Mouse (Mus musculus) embryonic fibroblast, embryonic 13.5 days (primary cell): ENCODE results near the gene Abcb6. TPM values are rescaled to one million over a fixed set of nuclear protein-coding genes. Genes with fewer than 3 reads are reported as not detected.
A peak's percentile ranks its signal among the peaks of the same experiment; 100 is the strongest.

Experiments
- H3K27ac ChIP-seq: 2 replicates; pipeline ENCODE4 v1.5.1; 2012; ENCODE audit warnings: low read length, control low read depth, inconsistent platforms; ENCODE audit not compliant: insufficient read depth
- H3K4me1 ChIP-seq: 2 replicates; pipeline ENCODE4 v1.6.1; 2011; ENCODE audit warnings: low read length; ENCODE audit not compliant: control insufficient read depth, insufficient read depth
- H3K4me3 ChIP-seq: 2 replicates; pipeline ENCODE4 v1.5.1; 2011; ENCODE audit warnings: mild to moderate bottlenecking, control low read depth, low read length; ENCODE audit not compliant: insufficient read depth
- CTCF ChIP-seq: IDR thresholded peaks from 2 replicates; pipeline ENCODE4 v1.5.1; 2011; ENCODE audit warnings: mild to moderate bottlenecking, control low read depth, low read length, moderate library complexity, borderline replicate concordance; ENCODE audit not compliant: insufficient read depth
- POLR2A ChIP-seq: IDR thresholded peaks from 2 replicates; pipeline ENCODE4 v1.6.1; 2011; ENCODE audit warnings: low read depth, mild to moderate bottlenecking, control low read depth, low read length, moderate library complexity
- polyA plus RNA-seq: library from polyadenylated mRNA; stranded (reverse); fragments of >200 nt; gene quantifications from 2 replicates; pipeline ENCODE4 v1.2.4, GENCODE M21; 2011; ENCODE audit warnings: low read depth; ENCODE audit not compliant: missing spikeins, insufficient read length

Abcb6 gene
- polyA plus RNA-seq, 1 experiment: 13.4 TPM

- peak overlapping the region; percentile 57 for H3K4me3 ChIP-seq
- TF ChIP-seq CTCF (no peak), POLR2A (peak; percentile 52)
- 0 out of 2 replicates have a peak, but pooled peaks cover 3% of the 10 kb centered on the region for H3K4me1 ChIP-seq
- no peak overlapping the region; the same call in 1 of the 2 replicates for H3K27ac ChIP-seq
These were observed 28.9 kb upstream of the Abcb6 start for GRCm38 (mm10) chr1:75208967-75209678.

- H3K4me3 ChIP-seq: no peak overlapping the region
- no peaks in the 10 kb centered on the region for H3K4me1 ChIP-seq
- H3K27ac ChIP-seq: no peak overlapping the region
- TF ChIP-seq CTCF (no peak), POLR2A (no peak)
These were observed 21.0 kb upstream of the Abcb6 start for GRCm38 (mm10) chr1:75201236-75201635.

DNA sequence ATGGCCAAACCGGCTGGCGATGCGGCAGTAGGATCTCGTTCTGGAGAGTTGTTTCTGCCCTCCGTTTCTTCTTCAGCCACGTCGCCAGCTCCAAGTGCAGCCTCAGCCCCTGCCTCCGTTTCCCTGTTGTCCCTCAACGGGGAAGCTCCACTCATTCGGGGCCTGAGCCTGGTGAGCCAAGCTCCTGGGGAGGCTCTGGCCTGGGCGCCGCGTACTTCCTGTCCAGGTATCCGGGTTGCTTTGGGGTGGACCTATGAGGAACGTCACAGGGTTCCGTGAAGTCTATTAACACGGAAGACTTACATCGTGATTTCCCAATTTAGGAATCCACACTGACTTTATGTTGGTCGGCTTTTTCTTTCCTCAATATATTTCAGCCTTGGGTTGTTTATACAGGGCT is 12.3 kb upstream of the Abcb6 start:
- H3K4me3 ChIP-seq: peak overlapping the region; percentile 74
- H3K4me1 ChIP-seq: 0 out of 2 replicates have a peak, but pooled peaks cover 5% of the 10 kb centered on the region
- peak overlapping the region; percentile 90 for H3K27ac ChIP-seq
- no peak; the same call in none of the 2 replicates for TF ChIP-seq POLR2A
- no peak for TF ChIP-seq CTCF

DNA sequence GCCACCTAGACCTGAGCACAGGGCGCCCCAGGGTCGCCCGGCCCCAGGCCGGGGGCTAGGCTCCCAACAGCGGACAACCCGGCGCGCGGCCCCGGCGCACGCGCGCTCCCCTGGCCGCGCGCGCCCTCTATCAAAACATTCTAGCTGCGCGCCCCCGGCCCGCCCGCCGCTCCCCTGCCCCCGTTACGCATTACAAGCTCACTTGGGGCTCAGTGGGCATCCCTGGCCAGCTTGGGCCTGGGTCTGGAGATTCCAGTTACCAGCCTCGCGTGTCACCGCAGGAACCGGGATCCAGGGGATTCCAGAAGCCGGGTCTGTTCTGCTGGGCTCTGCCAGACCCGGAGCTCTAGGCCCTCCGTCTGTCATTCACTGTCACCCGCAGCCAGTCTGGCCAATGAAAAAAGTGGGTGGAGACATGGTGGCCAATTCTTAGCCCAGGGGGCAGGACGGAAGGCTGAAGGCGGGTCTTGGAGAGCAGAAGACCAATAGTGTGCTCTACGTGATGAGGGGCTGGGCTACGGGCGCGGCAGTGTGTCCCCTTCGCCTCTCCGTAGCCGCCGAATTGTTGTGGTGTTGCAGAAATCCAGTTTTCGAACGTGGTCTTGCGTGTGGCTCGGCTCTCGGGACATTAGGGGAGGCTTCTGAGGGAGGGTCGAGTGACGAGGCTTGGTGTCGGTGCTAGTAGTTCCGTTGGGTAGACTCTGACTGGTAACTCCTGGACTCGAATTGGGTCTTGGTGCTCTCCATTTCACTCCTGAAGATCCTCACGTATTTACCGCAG is 11.6 kb upstream of the Abcb6 start, which contains the start of the genes Ankzf1 and Atg9a:
Gene Ankzf1 (plus strand): TSS at position 530 of the 781 bp plus-strand sequence.
Gene Atg9a (minus strand): TSS at position 575 of the 781 bp plus-strand sequence.
- Histone ChIP-seq H3K27ac (peak within 1 kb of the TSS; percentile 90), H3K4me3 (peak within 1 kb of the TSS; percentile 78), H3K4me1 (0 out of 2 replicates have a peak, but pooled peaks cover 5% of the 10 kb centered on the region)
- peak; percentile 91 for TF ChIP-seq POLR2A
- no peak for TF ChIP-seq CTCF

GRCm38 (mm10) chr1:75191258-75191621 is 11.0 kb upstream of the Abcb6 start:
- Histone ChIP-seq H3K4me1 (0 out of 2 replicates have a peak, but pooled peaks cover 5% of the 10 kb centered on the region), H3K4me3 (peak overlapping the region; percentile 78), H3K27ac (no peak overlapping the region)
- TF ChIP-seq POLR2A (no peak), CTCF (no peak)

DNA sequence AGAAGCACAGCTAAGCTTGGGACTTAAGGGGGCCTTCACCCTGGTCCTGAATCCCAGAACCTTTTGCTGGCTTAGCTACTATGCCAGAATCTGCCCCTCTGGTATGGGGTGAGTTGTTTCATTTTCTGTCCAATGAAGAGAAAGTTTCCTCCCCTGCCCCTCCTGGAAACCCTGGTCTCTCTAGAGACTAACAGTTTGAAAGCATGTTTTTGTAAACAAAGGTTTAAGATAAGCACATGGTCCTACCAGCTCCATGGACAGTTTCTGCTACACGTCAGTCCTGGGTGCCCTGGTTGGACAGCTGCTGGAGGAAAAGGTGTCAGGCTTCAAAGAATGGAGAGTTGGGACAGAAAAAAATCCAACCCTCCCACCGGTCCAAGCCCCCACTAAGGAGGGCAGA is 10.4 kb upstream of the Abcb6 start:
- TF ChIP-seq POLR2A: no peak
- TF ChIP-seq CTCF: no peak
- Histone ChIP-seq H3K4me3 (no peak overlapping the region; the same call in 1 of the 2 replicates), H3K27ac (no peak overlapping the region), H3K4me1 (0 out of 2 replicates have a peak, but pooled peaks cover 5% of the 10 kb centered on the region)

DNA sequence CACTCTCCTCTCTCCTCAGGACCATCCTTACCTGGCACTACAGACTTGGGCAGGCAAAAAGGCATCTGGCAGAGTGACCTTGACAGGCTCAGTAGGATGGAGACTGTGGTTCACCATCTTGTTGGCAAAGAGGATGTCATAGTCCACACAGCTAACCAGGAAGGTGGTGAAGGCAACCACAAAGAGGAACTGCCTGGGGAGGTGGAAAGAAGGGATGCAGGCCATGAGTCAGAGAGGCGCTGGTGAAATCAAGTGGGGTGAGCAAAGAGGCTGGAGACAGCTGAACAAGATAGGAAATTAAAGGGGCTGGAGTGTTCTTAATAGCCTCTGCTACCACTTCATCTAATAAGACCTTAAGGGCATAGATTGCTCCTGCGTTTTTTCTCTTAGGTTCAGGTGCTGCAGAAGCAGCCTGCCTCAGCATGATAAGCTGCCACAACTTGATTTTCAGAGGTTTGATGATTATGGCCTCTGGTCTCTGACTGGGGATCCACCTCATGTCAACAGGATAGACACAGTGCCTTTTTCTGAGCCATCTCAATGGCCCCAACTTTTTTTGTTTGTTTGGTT is 7.8 kb upstream of the Abcb6 start:
- Histone ChIP-seq H3K27ac (no peak overlapping the region), H3K4me1 (0 out of 2 replicates have a peak, but pooled peaks cover under 1% of the 10 kb centered on the region), H3K4me3 (no peak overlapping the region)
- TF ChIP-seq POLR2A (no peak), CTCF (no peak)

GRCm38 (mm10) chr1:75187126-75187525 is 6.9 kb upstream of the Abcb6 start:
- Histone ChIP-seq H3K27ac (no peak overlapping the region), H3K4me3 (no peak overlapping the region), H3K4me1 (no peaks in the 10 kb centered on the region)
- no peak for TF ChIP-seq CTCF
- no peak for TF ChIP-seq POLR2A

DNA sequence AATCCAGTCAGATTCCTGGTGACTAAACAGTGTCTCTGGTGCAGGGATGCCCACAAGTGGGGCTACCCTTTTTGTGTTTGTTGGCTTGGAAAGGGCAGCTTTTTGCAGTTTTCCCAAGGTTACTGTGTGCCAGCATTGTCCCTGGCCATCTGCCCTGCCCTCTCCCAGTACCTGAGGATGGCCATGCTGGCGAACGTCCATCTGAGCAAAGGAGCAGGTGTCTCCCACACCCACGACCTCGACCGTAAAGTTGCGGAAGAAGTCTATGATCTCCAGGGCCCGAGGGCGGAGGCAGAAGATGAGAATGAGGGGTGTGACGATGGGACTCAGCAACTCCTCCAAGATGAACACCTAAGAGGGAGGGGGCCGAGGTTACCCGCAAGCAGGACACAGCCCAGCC is 5.3 kb upstream of the Abcb6 start:
- Histone ChIP-seq H3K4me1 (no peaks in the 10 kb centered on the region), H3K27ac (no peak overlapping the region), H3K4me3 (no peak overlapping the region)
- TF ChIP-seq CTCF: no peak
- no peak for TF ChIP-seq POLR2A
